27 mouse cellular contexts compared by ENCODE assay signal in the genomic region with DNA sequence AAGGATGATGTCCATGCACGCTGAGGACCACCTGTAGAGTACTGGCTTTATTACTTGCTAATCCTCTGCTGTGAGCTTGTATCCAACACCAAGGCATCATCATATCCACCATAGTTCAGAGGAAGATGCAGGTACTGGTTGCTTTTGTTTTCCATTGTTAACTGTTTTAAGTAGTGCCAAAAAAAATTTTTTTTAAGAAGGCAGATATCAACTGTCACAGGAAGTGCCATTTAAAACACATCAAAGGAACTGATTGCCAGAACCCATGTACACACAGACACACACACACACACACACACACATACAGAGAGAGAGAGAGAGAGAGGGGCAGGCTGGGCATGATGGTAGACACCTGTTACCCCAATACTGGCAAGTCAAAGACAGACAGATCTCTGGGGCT.
"Had no signal": no experiment of that assay in that cellular context is flagged by ENCODE, and none has a peak within 500 bp of the region (broad histone marks: within the 10 kb centered on the region; RNA-seq: fewer than 3 reads in every experiment).

No protein-coding gene starts in this region.

- H3K9ac ChIP-seq: heart, embryonic 13.5 days; heart, embryonic 15.5 days; hindbrain, embryonic 12.5 days; hindbrain, embryonic 14.5 days; intestine, embryonic 15.5 days; kidney, embryonic 15.5 days; limb, embryonic 12.5 days; liver, embryonic 12.5 days; liver, embryonic 14.5 days had no signal

- ATAC-seq: hindbrain, embryonic 16.5 days; intestine, embryonic 15.5 days; intestine, postnatal 0 days; liver, embryonic 12.5 days had no signal

- H3K4me2 ChIP-seq: heart, embryonic 11.5 days; heart, embryonic 13.5 days; heart, embryonic 15.5 days; hindbrain, embryonic 12.5 days; hindbrain, embryonic 14.5 days; intestine, embryonic 15.5 days; kidney, embryonic 15.5 days; limb, embryonic 12.5 days; liver, embryonic 12.5 days had no signal

- H3K4me3 ChIP-seq: heart, adult 2 months; heart, embryonic 13.5 days; heart, embryonic 15.5 days; hindbrain, embryonic 10.5 days; hindbrain, embryonic 12.5 days; intestine, embryonic 15.5 days; kidney, embryonic 15.5 days; limb, embryonic 10.5 days; limb, embryonic 12.5 days; liver, embryonic 12.5 days had no signal

- H3K9me3 ChIP-seq: heart, embryonic 13.5 days; heart, embryonic 15.5 days; hindbrain, embryonic 10.5 days; hindbrain, embryonic 12.5 days; intestine, embryonic 15.5 days; kidney, embryonic 15.5 days; limb, embryonic 10.5 days; limb, embryonic 12.5 days; liver, embryonic 12.5 days had no signal

- DNase-seq: gastrocnemius, postnatal 14 days; gastrocnemius, postnatal 36 days; heart, adult 11 months; heart, adult 2 months; heart, postnatal 4 days; kidney, adult 18-20 months; kidney, adult 8-10 months; kidney, postnatal 14 days; kidney, postnatal 36 days; layer of hippocampus, adult 9-11 months; layer of hippocampus, postnatal 36 days; liver had no signal

- H3K36me3 ChIP-seq: heart, embryonic 13.5 days; heart, embryonic 15.5 days; hindbrain, embryonic 10.5 days; hindbrain, embryonic 12.5 days; intestine, embryonic 15.5 days; kidney, embryonic 15.5 days; limb, embryonic 10.5 days; limb, embryonic 12.5 days; liver, embryonic 12.5 days had no signal

- H3K4me1 ChIP-seq: heart, embryonic 13.5 days; heart, embryonic 15.5 days; hindbrain, embryonic 12.5 days; intestine, embryonic 15.5 days; kidney, embryonic 15.5 days; limb, embryonic 10.5 days; limb, embryonic 12.5 days; liver, embryonic 12.5 days had no signal

- H3K27me3 ChIP-seq: heart, embryonic 13.5 days; heart, embryonic 15.5 days; hindbrain, embryonic 12.5 days; intestine, embryonic 15.5 days; kidney, embryonic 15.5 days; limb, embryonic 12.5 days had no signal

- H3K27ac ChIP-seq: heart, adult 2 months; heart, embryonic 13.5 days; heart, embryonic 15.5 days; hindbrain, embryonic 10.5 days; hindbrain, embryonic 12.5 days; hindbrain, embryonic 14.5 days; intestine, embryonic 15.5 days; kidney, embryonic 15.5 days; kidney, postnatal 0 days; limb, embryonic 10.5 days; limb, embryonic 12.5 days; liver, embryonic 12.5 days; liver, embryonic 14.5 days had no signal
